Mouse (Mus musculus): ENCODE results near the gene Snrpn.
"Not testable (repeated sequence)": the region's sequence is repeated elsewhere in the genome, so short reads cannot be mapped to it uniquely, and the experiment has no call there.

Gene Snrpn

DNA sequence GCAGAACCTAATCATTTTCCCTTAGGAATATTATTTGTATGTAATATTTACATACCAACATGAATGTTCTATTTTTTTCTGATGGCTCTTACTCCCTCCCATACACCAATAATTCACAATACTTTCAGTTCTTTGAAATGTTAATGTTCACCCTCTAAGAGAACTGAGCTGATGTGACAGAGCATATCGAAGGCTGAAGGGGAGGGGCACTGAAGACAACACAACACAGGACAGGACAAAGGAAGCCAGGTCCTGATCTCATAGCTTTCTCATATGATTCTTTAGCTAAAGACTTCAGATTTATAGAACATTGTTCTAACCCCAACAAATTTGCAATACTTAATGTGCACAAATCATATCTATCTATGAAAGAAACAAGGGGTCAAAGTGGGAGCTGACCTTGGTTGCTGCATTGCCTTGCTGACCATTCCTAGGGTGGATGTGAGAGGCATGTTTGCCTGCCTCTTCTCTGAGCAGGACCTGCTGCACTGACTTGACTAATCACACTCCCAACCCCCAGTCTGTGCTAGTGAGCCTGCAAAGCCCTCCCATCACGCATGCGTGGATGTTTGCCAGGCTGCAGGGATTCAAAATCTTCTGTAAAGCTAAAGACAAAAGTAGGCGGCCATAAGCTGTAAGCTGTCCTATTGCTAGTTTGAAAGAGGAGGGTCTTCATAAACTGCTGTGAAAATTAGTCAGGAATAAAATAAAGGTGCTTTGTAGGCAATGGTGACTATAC is at the start of gene Snrpn:
TSS of gene Snrpn (minus strand) at position 478 of the 739 bp plus-strand sequence.
- in situ Hi-C loops (cut with MboI; ENCODE audit: unreplicated experiment in 2 of 2), result no loop called here

DNA sequence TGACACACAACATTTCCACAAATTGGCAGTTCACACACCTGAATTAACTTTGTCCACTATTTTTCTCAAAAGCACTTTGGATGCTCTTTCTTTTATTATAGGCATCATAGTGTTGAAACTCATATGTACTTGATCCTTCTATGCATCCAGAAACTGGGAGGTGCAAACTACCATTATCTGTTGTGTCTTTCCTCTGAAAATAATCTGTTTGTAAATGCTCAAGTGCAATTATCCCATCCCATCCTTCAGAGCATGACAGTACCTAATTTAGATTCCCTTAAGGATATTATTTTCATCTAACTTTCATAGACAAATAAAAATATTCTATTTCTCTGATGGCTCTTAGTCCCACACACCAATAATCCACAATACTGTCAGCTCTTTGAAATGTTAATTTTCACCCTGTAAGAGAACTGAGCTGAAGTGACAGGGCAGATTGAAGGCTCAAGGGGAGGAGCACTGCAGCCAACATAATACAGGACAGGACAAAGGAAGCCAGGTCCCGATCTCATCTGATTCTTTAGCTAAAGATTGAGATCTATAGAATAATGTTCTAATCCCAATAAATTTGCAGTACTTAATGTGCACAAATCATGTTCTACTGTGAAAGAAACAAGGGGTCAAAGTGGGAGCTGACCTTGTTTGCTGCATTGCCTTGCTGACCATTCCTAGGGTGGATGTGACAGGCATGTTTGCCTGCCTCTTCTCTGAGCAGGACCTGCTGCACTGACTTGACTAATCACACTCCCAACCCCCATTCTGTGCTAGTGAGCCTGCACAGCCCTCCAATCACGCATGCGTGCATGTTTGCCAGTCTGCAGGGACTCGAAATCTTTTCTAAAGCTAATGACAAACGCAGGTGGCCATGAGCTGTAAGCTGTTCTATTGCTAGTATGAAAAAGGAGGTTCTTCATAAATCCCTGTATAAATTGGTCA is 30.5 kb upstream of the Snrpn start:
- in situ Hi-C loops (cut with MboI; ENCODE audit: unreplicated experiment in 2 of 2), result no loop called here

DNA sequence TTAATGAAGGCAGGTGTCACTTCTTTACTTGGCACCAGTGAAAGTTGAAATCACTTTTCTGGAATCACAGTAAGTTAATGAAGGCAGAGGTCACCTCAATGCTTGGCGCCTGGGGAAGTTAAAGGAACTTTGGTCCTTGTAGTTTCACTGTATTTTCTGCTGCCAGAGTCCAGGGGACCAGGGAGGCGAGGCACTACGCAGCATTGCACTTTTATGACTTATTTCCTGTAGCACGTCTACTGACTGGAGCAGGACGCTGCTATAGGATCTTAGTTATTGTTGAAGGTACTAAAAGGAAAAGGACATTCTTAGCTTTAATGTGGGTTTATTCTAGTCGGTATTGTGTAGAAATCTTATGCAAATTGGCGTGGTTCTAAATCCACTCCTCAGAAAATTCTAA is 14.7 kb downstream of the Snrpn start:
- in situ Hi-C loops (cut with MboI; ENCODE audit: unreplicated experiment in 2 of 2), result no loop called here

DNA sequence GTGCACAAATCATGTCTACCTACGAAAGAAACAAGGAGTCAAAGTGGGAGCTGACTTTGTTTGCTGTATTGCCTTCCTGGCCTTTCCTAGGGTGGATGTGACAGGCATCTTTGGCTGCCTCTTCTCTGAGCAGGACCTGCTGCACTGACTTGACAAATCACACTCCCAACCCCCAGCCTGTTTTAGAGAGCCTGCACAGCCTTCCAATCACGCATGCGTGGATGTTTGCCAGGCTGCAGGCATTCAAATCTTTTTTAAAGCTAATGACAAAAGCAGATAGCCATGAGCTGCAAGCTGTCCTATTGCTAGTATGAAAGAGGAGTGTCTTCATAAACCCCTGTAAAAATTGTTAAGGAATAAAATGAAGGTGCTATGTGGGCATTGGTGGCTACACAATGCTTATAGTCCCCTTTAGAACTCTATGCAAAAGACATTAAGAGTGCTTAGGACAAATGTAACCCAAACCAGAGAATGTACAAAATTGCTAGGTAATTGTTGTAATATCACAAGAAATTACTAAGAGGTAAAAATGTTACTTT is 16.9 kb downstream of the Snrpn start:
- in situ Hi-C loops (cut with MboI; ENCODE audit: unreplicated experiment in 2 of 2), result not testable (repeated sequence)

DNA sequence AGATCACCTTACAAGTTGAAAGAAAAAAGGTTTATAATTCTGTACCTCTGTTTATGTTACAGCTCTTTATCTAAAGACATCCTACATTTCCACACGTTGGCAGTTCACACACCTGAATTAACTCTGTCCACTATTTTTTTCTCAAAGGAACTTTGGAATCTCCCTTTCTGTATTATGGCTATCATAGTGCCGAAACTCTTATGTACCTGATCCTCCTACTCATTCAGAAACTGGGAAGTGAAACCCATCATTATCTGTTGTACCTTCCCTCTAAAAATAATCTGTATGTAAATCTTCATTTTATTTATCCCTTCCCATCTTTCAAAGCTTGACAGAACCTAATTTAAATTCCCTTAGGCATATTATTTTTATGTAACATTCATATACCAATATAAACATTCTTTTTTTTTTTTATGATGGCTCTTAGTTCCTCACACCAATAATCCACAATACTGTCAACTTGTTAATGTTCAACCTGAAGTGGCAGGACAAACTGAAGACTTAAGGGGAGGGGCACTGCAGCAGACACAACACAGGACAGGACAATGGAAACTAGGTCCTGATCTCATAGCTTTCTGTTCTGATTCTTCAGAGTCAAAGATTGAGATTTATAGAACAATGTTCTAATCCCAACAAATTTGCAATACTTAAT is 17.5 kb downstream of the Snrpn start:
- in situ Hi-C loops (cut with MboI; ENCODE audit: unreplicated experiment in 2 of 2), result no loop called here

DNA sequence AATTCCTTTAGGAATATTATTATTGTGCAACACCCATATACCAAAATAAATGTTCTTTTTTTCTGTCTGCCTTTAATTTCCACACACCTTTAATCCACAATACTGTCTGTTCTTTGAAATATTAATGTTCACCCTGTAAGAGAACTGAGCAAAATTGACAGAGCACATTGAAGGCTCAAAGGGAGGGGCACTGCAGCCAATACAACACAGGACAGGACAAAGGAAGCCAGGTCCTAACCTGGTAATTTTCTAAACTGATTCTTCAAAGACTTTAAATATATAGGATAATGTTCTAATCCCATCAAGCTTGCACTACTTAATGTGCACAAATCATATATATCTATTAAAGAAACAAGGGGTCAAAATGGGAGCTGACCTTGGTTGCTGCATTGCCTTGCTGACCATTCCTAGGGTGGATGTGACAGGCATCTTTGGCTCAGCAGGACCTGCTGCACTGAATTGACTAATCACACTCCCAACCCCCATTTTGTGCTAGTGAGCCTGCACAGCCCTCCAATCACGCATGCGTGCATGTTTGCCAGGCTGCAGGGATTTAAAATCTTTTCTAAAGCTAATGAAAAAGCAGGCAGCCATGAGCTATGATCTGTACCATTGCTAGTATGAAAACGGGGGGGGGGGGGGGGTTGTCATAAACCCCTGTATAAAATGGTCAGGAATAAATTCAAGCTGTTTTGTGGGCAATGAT is 42.7 kb downstream of the Snrpn start:
- in situ Hi-C loops (cut with MboI; ENCODE audit: unreplicated experiment in 2 of 2), result no loop called here

DNA sequence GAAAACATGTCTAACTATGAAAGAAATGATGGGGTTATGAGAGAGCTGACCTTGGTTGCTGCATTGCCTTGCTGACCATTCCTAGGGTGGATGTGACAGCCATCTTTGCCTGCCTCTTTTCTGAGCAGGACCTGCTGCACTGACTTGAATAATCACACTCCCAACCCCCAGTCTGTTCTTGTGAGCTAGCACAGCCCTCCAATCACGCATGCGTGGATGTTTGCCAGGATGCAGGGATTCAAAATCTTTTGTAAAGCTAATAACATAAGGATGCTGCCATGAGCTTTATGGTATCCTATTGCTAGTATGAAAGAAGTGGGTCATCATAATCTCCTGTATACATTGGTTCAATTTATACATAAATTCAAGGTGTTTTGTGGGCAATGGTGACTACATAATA is 63.7 kb downstream of the Snrpn start:
- in situ Hi-C loops (cut with MboI; ENCODE audit: unreplicated experiment in 2 of 2), result no loop called here

DNA sequence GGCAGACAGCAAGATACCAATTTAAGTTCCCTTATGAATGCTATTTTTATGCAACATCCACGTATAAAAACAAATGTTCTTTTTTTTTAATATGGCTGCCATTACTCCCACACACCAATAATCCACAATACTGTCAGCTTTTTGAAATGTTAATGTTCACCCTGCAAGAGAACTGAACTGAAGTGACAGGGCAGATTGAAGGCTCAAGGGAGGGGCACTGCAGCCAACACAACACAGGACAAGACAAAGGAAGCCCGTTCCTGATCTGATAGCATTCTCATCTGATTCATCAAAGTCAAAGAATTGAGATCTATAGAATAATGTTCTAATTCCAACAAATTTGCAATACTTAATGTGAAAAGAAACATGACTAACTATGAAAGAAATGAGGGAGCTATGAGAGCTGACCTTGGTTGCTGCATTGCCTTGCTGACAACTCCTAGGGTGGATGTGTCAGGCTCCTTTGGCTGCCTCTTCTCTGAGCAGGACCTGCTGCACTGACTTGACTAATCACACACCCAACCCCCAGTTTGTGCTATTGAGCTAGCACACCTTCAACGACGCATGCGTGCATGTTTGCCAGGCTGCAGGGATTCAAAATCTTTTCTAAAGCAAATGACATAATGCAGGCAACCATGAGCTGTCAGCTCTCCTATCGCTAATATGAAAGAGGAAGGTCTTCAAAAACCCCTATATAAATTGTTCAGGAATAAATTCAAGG is 92.4 kb downstream of the Snrpn start:
- in situ Hi-C loops (cut with MboI; ENCODE audit: unreplicated experiment in 2 of 2), result no loop called here

DNA sequence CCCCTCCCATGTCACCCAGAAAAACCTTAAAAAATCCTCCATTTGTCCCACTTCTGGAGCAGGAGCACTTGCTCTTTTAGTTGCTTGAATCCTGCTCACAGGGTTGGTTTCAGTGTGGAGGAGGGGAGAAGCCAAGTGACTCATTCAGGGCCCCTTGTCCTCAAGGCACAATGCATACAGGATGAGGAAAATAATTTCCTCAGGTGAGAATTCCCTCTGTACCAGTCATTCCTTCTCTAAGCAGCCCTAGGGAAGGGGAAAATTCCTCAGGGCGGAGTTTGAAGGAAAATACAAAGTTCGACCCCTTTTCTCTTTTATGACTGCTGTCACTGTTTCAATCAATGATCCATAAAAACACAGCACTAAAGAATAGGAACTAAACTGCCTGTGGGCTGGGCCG is 126.8 kb downstream of the Snrpn start:
- in situ Hi-C loops (cut with MboI; ENCODE audit: unreplicated experiment in 2 of 2), result no loop called here

DNA sequence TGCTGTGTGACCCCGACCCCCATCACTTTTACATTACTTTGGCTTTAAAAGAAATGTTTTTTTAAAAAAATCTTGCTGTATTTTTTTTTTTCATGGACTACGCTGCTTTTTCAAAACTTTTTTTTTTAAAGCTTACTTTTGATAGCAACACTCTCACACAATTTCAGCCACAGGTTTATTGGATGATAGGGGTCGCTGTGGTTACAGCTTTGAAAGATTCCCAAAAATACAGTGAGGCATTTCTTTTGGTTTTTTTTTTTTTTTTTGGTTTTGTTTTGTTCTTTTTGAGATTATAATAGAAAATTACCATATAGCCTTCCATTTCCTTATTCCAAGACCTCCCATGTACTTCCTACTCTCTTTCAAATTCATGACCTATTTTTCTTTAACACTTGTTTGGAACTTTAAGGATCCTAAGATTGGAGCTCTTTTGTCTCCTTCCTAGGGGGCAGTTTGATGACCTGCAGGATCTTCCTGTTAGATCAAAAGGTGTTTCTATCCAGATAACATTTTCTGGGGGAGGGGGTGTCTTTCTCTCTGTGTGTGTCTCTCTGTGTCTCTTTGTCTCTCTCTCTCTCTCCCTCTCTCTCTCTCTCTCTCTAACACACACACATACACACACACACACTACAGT is 132.2 kb downstream of the Snrpn start:
- in situ Hi-C loops (cut with MboI; ENCODE audit: unreplicated experiment in 2 of 2), result no loop called here

DNA sequence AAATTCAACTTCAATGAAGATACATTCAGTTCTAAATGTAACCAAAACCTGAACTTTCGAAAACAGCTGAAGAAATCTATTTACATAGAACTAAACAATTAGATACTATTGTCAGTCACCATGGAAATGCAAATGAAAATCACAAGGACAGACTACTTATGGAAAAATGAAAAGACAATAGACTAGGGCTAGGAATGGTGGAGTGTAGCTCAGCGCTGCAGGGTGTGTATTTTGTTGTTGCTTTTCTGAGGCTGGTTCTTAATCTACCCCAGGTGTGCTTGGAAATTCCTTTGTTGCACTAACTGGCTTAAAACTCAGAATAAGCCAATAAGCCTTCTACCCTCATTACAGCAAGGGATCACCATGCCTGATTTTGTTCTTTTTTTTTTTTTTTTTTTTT is 133.8 kb downstream of the Snrpn start:
- in situ Hi-C loops (cut with MboI; ENCODE audit: unreplicated experiment in 2 of 2), result no loop called here

DNA sequence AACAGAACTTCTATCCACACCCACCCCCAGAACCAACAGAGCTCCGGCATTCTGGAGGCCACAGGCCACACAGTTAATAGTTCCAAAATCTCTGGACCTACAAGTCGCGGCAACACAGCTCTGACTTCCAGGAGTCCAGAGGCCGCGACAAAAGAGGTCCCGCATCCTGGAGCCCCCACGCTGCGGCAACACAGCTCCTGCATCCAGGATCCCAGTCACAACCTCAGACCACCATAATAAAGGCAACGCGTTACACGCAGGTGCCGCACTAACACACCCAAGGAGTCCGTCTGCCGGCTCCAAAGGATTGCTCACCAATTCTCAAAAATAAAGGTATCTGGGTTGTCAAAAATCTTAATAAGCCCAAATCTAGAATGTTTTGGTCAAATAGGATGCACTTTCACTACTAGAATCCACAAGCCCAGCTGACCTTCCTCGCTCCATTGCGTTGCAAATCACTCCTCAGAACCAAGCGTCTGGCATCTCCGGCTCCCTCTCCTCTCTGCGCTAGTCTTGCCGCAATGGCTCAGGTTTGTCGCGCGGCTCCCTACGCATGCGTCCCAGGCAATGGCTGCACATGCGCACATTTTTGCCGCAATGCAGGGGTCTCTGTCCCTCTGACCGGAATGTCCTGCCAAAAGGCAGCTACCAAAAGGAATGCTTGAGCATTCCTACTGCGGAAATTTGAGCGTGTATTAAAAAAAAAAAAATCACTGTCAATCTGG is 135.3 kb downstream of the Snrpn start, which contains the start of the genes Snurf and Gm38393:
TSS of gene Snurf (minus strand) at position 444 of the 725 bp plus-strand sequence.
TSS of gene Gm38393 (minus strand) at position 459 of the 725 bp plus-strand sequence.
- in situ Hi-C loops (cut with MboI; ENCODE audit: unreplicated experiment in 2 of 2), result no loop called here

DNA sequence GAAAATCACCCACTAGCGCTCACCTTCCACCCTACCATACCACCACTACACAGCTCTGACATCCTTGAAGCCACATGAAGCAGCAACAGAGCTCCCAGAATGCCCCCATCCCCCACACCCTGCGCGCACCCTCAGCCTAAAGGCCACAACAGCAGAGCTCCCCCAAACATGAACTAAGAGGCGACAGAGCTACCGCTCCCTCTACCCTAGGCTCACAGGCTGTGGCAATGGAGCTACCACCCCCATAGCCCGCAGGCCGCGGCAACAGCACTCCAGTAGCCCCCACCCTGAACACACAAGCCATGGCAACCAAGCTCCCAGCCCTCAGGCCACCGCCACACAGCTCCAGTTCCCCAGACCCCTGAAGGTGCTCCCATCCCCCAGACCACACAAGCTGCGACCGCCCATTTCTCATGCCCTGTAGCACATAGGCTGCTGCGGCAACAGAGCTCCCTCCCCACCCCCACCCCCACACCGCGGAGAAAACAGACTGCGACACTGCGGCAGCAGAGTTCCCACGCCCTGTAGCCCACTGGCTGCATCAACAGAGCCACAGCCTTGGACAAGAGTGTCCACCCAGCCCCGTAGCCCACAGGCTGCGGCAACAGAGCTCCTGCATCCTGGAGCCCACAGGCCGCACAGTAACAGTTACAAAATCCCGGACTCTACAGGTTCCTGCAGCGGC is 136.0 kb downstream of the Snrpn start:
- in situ Hi-C loops (cut with MboI; ENCODE audit: unreplicated experiment in 2 of 2), result no loop called here

DNA sequence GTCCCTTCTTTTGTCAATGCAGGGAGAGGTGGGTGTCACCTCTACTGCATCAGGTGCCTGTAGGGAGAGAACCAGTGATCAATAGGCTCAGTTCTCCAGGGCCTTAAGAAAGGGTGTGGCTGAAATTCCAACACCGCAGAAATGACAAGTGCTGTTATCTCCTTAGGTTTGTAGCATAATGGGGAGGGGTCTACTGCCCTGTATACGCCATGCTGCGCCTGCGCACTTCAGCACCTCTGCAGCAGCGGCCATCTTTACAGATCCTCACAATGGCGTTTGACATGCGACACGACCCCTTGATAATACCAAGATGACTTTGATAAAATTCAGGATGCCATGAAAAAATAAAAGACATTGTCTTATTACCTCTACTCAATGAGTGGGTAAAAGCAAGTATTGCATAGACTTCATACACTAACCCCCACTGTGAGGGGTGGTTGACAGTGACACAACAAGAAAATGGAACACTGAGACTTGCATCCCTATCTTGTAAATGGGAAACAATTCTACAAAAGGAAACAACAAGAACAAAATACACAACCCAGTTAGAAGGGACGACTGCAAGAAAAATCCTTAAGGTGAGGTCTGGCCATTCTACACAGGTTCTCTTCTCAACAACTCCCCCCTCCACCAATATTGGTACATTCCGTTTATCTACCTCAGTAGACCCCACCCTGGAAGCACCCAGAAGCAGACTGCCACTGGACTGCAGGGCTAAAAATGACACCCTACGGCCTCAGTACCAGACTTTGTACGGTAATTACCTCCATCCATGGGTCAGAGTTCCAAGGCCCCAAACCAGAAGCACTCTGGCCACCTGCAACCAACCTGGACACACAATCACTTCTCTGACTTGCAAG is 136.8 kb downstream of the Snrpn start:
- in situ Hi-C loops (cut with MboI; ENCODE audit: unreplicated experiment in 2 of 2), result no loop called here

DNA sequence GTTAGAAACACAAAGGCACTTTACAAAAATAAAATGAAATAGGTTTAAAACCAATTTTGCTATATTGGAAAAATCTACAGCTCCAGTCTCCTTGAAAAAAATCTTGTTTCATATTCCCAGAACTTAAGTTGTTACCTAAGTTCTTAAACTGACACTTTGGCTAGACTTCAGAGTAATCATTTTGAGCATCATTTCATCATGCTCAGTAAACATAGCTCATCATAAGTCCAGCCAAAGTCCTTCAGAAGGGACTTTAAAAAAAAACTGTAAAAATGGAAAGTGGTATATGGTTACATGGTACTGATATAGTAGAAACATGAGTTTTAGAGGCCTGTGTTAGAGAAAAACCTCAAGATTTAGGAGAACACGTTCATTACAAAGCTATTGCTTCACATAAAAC is 161.4 kb downstream of the Snrpn start:
- in situ Hi-C loops (cut with MboI; ENCODE audit: unreplicated experiment in 2 of 2), result no loop called here
